Mouse (Mus musculus) ES-Bruce4 (cell line): ENCODE measurements at regions not wholly inside any gene's neighbourhood (a gene's known extent, or its start where the extent isn't known, plus 50 kb on each side); places are given as distances from the start of the nearest gene placed in this dataset.

Source experiments
- H3K27ac ChIP-seq: 2 replicates; pipeline ENCODE4 v1.5.1; 2012; ENCODE audit warnings: low read length, inconsistent platforms; ENCODE audit not compliant: insufficient read depth
- H3K27me3 ChIP-seq: 2 replicates; pipeline ENCODE4 v1.6.1; 2012; ENCODE audit warnings: mild to moderate bottlenecking, low read length, inconsistent platforms; ENCODE audit not compliant: control insufficient read depth, poor library complexity, insufficient read depth, severe bottlenecking
- H3K36me3 ChIP-seq: 2 replicates; pipeline ENCODE4 v1.6.1; 2012; ENCODE audit warnings: inconsistent platforms, mild to moderate bottlenecking, low read length, moderate library complexity; ENCODE audit not compliant: control insufficient read depth, poor library complexity, insufficient read depth, severe bottlenecking
- H3K4me1 ChIP-seq: one replicate; pipeline ENCODE4 v1.8.1; 2011; ENCODE audit warnings: low read length; ENCODE audit not compliant: control insufficient read depth, insufficient read depth
- H3K4me3 ChIP-seq: 2 replicates; pipeline ENCODE4 v1.5.1; 2011; ENCODE audit warnings: low read depth, mild to moderate bottlenecking, low read length
- H3K9ac ChIP-seq: 2 replicates; pipeline ENCODE4 v1.6.1; 2012; ENCODE audit warnings: low read depth, mild to moderate bottlenecking, inconsistent platforms; ENCODE audit not compliant: poor library complexity, severe bottlenecking
- H3K9me3 ChIP-seq: replicated peaks from 2 replicates; pipeline ENCODE4 v1.6.1; 2012; ENCODE audit warnings: mild to moderate bottlenecking, low read length, inconsistent platforms; ENCODE audit not compliant: control insufficient read depth, poor library complexity, insufficient read depth, severe bottlenecking
- CTCF ChIP-seq: IDR thresholded peaks from one replicate; pipeline ENCODE4 v1.8.1; 2011; ENCODE audit warnings: low read depth, low read length
- EP300 ChIP-seq: IDR thresholded peaks from 2 replicates; pipeline ENCODE4 v1.6.1; 2011; ENCODE audit warnings: low read depth, low read length; ENCODE audit not compliant: insufficient read depth
- POLR2A ChIP-seq: IDR thresholded peaks from one replicate; pipeline ENCODE4 v1.8.1; 2011; ENCODE audit warnings: low read length; ENCODE audit not compliant: insufficient read depth

DNA sequence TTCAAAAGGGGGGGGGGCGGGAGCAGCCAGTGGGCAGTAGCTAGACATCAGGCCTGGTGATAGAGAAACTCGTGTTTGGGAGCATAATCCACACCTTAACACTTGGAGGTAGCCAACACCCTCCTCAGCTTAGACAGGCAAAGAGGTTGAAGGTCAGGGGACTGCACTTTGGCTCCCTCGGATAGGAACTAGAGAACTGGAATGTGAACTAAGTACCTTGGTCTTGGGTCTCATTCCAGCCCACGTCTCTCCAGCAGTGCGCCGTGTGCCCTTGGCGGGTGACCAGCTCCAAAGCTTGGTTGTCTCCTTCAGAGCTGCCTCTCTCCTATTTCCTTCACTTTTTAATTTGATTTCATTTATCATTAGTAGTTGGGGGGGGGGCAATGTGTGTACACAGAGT lies 73.0 kb upstream of the Arid1b start:
- H3K9ac ChIP-seq, result no peak overlapping the region
- H3K4me3 ChIP-seq, result no peak overlapping the region
- no peaks in the 10 kb centered on the region for H3K9me3 ChIP-seq
- no peaks in the 10 kb centered on the region; the same call in 1 of the 2 replicates for H3K27me3 ChIP-seq
- no peaks in the 10 kb centered on the region for H3K4me1 ChIP-seq
- no peaks in the 10 kb centered on the region for H3K36me3 ChIP-seq
- no peak for TF ChIP-seq POLR2A
- TF ChIP-seq EP300, result no peak
- no peak for TF ChIP-seq CTCF
- no peak overlapping the region for H3K27ac ChIP-seq

DNA sequence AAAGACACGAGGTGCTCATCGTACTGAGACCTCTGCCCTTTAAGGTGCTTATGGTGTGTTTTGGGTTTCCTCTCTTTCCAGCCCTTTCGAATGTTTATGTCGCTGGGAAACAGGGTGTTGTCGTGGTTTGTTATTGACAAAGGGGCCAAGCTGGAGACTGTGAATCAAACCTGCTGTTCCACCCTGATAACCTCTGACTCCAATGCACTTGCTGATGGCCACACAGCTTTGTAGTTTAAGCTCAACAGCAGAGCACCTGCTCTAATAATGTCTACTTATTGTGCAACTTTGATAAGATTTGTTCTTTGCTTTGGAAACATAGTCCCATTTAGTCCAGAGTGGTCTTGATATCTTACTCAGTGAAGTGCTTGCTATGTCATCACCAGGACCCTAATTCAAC lies 65.5 kb upstream of the Arid1b start:
- Histone ChIP-seq H3K27ac (no peak overlapping the region), H3K4me1 (no peaks in the 10 kb centered on the region), H3K4me3 (no peak overlapping the region), H3K27me3 (no peaks in the 10 kb centered on the region; the same call in 1 of the 2 replicates), H3K36me3 (no peaks in the 10 kb centered on the region), H3K9me3 (no peaks in the 10 kb centered on the region), H3K9ac (no peak overlapping the region)
- TF ChIP-seq EP300 (no peak), POLR2A (no peak), CTCF (no peak)

DNA sequence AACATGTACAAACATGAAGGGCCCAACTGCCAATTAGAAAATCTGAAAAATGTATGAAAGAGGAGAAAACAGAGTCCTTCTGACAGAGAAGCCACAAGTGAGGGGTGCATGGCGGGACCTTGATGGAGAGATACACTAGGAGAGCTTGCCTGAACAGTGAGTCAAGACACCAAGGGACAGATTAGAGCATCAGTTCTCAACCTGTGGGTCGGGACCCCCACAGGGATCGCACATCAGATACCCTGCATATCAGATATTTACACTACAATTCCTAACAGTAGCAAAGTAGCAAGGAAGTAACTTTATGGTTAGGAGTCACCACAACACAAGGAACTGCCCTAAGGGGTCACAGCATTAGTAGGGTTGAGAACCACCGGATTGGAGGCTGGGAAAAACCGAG lies 58.9 kb upstream of the Arid1b start:
- Histone ChIP-seq H3K4me1 (no peaks in the 10 kb centered on the region), H3K4me3 (no peak overlapping the region), H3K9ac (no peak overlapping the region), H3K9me3 (no peaks in the 10 kb centered on the region), H3K36me3 (no peaks in the 10 kb centered on the region), H3K27ac (no peak overlapping the region), H3K27me3 (no peaks in the 10 kb centered on the region; the same call in 1 of the 2 replicates)
- TF ChIP-seq CTCF, result no peak
- TF ChIP-seq POLR2A, result no peak
- TF ChIP-seq EP300, result no peak

DNA sequence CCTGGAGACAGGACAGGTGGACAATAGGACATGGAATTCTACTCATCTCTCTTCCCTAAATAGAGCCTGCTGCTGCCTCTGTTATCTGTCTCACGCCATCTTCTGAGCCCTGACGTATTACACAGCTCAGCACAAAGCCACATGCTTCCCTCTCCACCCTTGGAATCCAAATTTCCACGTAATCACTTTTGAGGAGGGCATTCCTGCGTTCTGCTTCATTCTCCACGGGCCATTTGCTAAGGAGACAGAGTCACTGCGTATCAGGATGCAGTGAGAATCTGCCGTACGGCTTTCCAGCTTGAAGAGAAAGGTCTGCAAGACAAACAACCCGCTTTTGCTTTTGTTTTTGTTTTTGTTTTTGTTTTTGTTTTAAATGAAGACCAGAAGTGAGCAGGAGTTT lies 53.5 kb upstream of the Arid1b start:
- no peaks in the 10 kb centered on the region; the same call in 1 of the 2 replicates for H3K27me3 ChIP-seq
- H3K9me3 ChIP-seq, result no peaks in the 10 kb centered on the region
- no peak overlapping the region for H3K4me3 ChIP-seq
- TF ChIP-seq CTCF (no peak), POLR2A (no peak)
- no peak overlapping the region for H3K9ac ChIP-seq
- peaks cover 2% of the 10 kb centered on the region for H3K4me1 ChIP-seq
- H3K36me3 ChIP-seq, result no peaks in the 10 kb centered on the region
- H3K27ac ChIP-seq, result no peak overlapping the region

DNA sequence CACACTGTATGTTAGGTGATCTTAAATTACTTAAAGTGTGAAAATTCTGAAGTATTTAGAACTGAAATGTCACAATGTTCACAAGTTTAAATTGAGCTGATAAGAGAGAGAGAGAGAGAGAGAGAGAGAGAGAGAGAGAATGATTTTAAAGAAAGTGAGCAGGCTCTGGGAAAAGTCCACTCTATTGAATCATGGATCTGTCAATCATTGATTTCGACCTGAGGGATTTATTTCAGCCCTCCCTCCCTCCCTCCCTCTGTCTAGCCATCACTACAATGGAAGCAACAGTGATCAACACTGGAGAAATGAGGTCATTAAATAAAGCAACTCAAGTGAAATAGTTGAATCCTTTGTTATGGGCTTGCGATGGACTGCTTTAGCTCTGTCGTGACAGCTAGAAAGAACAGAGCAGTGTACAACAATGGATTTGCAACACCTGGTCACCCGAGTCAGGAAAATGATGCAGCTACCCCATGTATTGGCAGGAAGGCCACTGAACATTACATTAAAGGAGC lies 52.8 kb upstream of the Arid1b start:
- no peak for TF ChIP-seq CTCF
- no peak for TF ChIP-seq EP300
- no peak for TF ChIP-seq POLR2A
- H3K27ac ChIP-seq, result no peak overlapping the region
- H3K9ac ChIP-seq, result no peak overlapping the region
- H3K4me1 ChIP-seq, result peaks cover 2% of the 10 kb centered on the region
- H3K9me3 ChIP-seq, result no peaks in the 10 kb centered on the region
- H3K4me3 ChIP-seq, result no peak overlapping the region
- H3K36me3 ChIP-seq, result no peaks in the 10 kb centered on the region
- H3K27me3 ChIP-seq, result no peaks in the 10 kb centered on the region; the same call in 1 of the 2 replicates

DNA sequence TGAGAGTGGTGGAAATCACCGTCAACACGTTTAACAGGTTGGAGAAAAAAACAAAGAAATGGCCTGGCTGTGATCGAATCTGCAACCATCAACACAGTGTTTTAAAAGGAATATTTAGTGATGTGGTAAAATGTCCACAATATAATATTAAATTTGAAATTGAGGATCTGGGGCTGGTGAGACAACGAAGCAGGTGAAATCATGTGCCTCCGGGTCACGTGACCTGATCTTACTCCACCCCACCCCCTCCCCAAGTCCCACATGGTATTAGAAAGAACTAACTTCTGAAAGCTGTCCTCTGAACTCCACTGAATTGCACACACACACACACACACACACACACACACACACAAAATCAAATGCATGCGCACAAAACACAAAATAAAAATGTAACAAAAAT lies 51.3 kb upstream of the Arid1b start:
- no peaks in the 10 kb centered on the region for H3K36me3 ChIP-seq
- H3K4me1 ChIP-seq, result peaks cover 2% of the 10 kb centered on the region
- H3K9ac ChIP-seq, result no peak overlapping the region
- no peak for TF ChIP-seq CTCF
- no peak for TF ChIP-seq POLR2A
- TF ChIP-seq EP300, result no peak
- no peak overlapping the region for H3K27ac ChIP-seq
- no peak overlapping the region for H3K4me3 ChIP-seq
- H3K9me3 ChIP-seq, result no peaks in the 10 kb centered on the region
- no peaks in the 10 kb centered on the region for H3K27me3 ChIP-seq
